Mouse (Mus musculus): Measurements from ENCODE around the gene Grhl1.

DNA sequence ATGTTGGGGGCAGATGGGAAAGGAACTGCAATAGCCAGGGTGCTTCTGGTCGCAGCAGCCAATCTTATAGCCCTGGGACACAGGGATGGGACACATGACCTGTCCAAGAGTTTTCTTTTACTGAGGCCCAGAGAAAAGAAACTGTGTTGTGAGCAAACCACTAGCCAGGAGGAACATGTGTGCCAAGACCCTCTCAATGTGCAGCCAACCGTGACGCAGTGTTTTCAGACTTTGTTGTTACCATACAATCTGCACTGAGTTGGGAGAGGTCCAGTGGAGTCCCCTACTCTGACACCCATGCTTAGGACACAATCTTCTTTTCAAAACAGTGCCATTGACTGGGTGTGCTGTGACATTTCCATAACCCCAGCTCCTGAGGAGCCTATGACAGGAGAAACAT lies 4.5 kb upstream of the Grhl1 start:
- no peak for TF ChIP-seq CTCF (IDR thresholded peaks at IDR 0.05; ENCODE audit: low read depth, low read length)
- TF ChIP-seq POLR2A (IDR thresholded peaks at IDR 0.05; ENCODE audit: insufficient read depth, low read length) = no peak
